Mouse (Mus musculus) bone marrow macrophage, adult 2 months (primary cell): ENCODE measurements around the gene Slc45a2. TPM values are rescaled to one million over a fixed set of nuclear protein-coding genes. Genes with fewer than 3 reads are reported as not detected.

Experiments used
- H3K27ac ChIP-seq: 2 replicates; pipeline ENCODE4 v1.5.1; 2012; ENCODE audit warnings: low read depth, low read length; ENCODE audit not compliant: insufficient read depth
- H3K4me1 ChIP-seq: 2 replicates; pipeline ENCODE4 v1.6.1; 2012; ENCODE audit warnings: low read length; ENCODE audit not compliant: control insufficient read depth, insufficient read depth
- H3K4me3 ChIP-seq: 2 replicates; pipeline ENCODE4 v1.5.1; 2012; ENCODE audit warnings: mild to moderate bottlenecking, low read length, moderate library complexity; ENCODE audit not compliant: insufficient read depth
- CTCF ChIP-seq: IDR thresholded peaks from 2 replicates; pipeline ENCODE4 v1.5.1; 2012; ENCODE audit warnings: low read depth, mild to moderate bottlenecking, low read length, moderate library complexity
- POLR2A ChIP-seq: IDR thresholded peaks from 2 replicates; pipeline ENCODE4 v1.6.1; 2012; ENCODE audit warnings: mild to moderate bottlenecking, low read depth, low read length, borderline replicate concordance
- polyA plus RNA-seq: library from polyadenylated mRNA; stranded (reverse); fragments of >200 nt; gene quantifications from 2 replicates; pipeline ENCODE4 v1.2.4, GENCODE M21; 2012; ENCODE audit not compliant: missing spikeins, insufficient read depth, insufficient read length

Slc45a2 gene
- polyA plus RNA-seq, 1 experiment, result not detected

GRCm38 (mm10) chr15:10991566-10991965, 9.0 kb upstream of the Slc45a2 start:
- H3K4me1 ChIP-seq, result no peaks in the 10 kb centered on the region
- H3K4me3 ChIP-seq, result no peak overlapping the region
- H3K27ac ChIP-seq, result no peak overlapping the region
- TF ChIP-seq CTCF (no peak), POLR2A (no peak)

GRCm38 (mm10) chr15:10999832-11000231, 689 bp upstream of the Slc45a2 start:
- TF ChIP-seq CTCF (no peak), POLR2A (no peak)
- no peak overlapping the region for H3K27ac ChIP-seq
- no peak overlapping the region for H3K4me3 ChIP-seq
- no peaks in the 10 kb centered on the region for H3K4me1 ChIP-seq

DNA sequence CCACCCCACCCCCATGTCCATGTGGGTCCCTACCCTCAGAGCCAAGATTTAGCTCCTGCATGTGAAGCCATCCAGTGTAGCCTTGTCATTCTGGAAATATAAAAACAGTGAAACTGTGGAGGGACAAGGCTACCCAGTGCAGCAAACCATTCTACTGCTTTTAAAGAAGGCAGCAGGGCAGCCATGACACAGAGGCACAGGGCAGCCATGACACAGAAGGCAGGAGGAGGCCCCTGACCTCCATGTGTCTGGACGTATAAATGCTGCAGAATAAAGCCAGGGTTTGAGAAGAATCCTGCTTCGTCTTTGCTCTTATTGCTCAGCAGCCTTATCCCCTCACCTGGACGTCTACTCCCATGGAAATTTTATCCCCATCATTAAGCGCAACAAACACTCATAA, 3.3 kb downstream of the Slc45a2 start:
- TF ChIP-seq CTCF, result no peak
- no peak for TF ChIP-seq POLR2A
- Histone ChIP-seq H3K4me1 (no peaks in the 10 kb centered on the region), H3K4me3 (no peak overlapping the region), H3K27ac (no peak overlapping the region)

DNA sequence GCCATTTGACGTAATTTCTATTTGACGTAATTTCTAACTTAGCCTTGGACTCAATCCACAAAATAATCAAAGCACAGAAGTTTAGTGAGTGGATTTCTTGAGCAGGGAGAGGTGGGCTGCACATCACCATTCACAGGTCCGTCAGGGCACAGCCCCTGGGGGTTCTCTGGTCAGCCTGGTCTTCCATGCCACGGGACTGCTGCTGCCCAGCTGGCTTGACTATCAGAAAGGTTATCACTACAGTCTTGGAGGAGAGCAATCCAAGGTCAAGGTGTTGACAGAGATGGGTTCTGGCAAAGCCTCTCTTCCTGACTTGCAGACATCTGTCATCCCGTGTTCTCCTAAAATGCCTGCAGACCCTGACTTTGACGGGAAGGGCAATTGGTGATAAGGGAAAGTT, 4.1 kb downstream of the Slc45a2 start:
- Histone ChIP-seq H3K4me3 (no peak overlapping the region), H3K27ac (no peak overlapping the region), H3K4me1 (no peaks in the 10 kb centered on the region)
- no peak for TF ChIP-seq POLR2A
- no peak for TF ChIP-seq CTCF

DNA sequence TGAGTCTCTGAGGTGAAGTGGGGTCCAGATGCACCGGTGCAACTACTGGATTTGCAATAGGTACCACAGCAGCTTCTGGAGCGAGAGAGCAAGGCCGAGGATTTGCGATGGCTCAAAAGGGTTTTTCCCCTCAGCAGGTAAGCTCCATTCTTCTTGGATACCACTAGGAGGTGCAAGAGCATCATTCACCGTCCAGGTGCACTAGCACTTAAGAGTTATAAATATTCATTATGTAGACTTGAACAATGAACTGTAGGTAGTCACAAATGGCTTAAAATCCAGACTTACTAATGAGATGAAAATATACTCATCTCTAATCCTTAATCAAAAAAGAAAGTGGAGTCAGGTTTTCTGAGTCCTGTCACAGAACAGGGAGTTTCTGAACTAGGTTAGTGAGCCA, 8.2 kb downstream of the Slc45a2 start:
- Histone ChIP-seq H3K4me1 (no peaks in the 10 kb centered on the region), H3K4me3 (no peak overlapping the region), H3K27ac (no peak overlapping the region)
- no peak for TF ChIP-seq POLR2A
- TF ChIP-seq CTCF, result no peak

DNA sequence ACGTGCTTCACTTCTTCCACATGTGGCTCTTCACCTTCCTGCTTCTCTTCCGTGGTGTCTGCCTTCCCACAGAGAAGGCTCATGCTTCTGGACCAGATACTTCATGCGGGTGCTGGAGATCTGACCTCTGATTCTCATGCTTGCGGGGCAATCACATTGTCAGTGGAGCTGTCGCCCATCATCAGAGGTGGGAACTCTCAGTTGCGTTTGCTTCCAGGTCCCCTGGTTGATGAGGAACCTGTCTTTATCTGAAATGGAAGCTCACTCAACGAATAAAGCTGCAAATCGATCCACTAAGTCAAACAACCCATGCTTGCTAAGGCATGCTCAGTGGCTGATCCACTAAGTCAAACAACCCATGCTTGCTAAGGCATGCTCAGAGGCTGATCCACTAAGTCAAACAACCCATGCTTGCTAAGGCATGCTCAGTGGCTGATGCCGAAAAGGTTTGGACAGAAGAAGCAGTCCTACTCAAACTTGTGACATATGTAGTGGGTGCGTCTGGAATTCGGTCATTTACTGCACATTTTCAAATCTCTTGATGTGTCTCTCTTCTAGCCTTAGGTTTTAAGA, 10.5 kb downstream of the Slc45a2 start:
- Histone ChIP-seq H3K4me1 (no peaks in the 10 kb centered on the region), H3K27ac (no peak overlapping the region), H3K4me3 (no peak overlapping the region)
- TF ChIP-seq POLR2A, result no peak
- no peak for TF ChIP-seq CTCF

DNA sequence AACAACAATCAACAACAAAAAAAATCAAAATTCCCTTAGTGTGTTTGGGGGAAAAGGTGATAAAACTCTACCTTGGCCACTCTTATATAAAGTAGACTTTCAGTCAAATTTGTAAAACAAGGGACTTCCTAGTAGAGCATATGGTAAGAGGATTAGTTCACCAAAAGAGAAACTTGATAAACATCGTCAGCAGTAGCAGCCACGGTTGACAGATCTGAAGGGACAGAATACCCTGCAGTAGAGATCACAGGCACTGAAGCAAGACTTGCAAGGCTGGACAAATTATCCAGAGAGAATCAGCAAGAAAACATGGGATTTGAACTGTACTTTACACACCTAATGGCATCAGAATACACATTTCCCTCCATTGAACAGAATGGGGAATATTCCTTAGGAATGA, 14.4 kb downstream of the Slc45a2 start:
- Histone ChIP-seq H3K27ac (no peak overlapping the region), H3K4me1 (no peaks in the 10 kb centered on the region), H3K4me3 (no peak overlapping the region)
- TF ChIP-seq CTCF (no peak), POLR2A (no peak)

GRCm38 (mm10) chr15:11026801-11027561, 26.5 kb downstream of the Slc45a2 start:
- TF ChIP-seq CTCF (no peak), POLR2A (no peak)
- no peak overlapping the region for H3K27ac ChIP-seq

DNA sequence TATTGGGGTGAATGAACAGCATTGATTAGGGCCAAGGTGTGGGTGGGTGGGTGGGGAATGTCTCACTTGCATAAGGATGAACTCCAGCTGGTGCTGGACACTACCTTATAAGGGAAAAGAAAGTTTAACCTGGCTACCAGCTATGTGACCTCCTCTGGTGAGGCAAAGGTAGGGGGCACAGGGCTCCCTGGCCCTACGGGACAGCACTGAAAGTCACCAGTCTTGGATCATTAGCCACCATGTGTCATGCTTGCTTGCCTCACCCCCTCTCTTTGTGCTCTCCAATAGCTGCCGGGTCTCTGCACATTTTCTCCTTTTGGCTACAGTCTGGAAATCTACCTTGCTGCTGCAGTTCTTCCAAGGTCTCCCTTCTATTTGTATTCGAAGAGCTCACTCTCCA, 29.7 kb downstream of the Slc45a2 start:
- no peak overlapping the region for H3K27ac ChIP-seq
- TF ChIP-seq CTCF (no peak), POLR2A (no peak)
- no peaks in the 10 kb centered on the region for H3K4me1 ChIP-seq
- H3K4me3 ChIP-seq, result no peak overlapping the region

More at GRCm38 (mm10) chr15:11026801-11027561, 26.5 kb downstream of the Slc45a2 start:
- H3K4me3 ChIP-seq, result no peak overlapping the region
- H3K4me1 ChIP-seq, result no peaks in the 10 kb centered on the region

DNA sequence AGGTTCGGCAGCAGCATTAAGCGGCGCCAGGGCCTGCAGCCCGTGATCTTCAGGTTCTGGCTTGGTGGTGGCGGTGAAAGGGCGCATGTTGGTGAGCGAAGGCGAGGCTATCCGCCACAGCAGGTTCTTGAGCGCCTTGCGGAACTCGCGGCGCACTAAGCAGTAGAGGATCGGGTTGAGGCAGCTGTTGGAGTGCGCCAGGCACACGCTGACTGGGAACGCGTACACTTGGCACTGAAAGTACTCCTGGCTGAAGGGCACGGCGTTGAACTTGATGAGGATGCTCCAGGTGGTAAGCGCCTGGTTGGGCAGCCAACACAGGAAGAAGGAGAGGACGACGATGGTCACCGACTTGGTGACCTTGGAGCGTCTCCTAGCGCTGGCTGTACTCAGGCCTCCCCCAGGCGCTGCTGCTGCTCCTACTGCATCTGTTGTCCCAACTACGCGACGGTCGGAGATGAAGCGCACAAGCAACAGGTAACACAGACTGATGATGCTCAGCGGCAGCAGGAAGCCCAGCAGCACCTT, 35.5 kb downstream of the Slc45a2 start:
- Histone ChIP-seq H3K4me3 (no peak overlapping the region), H3K27ac (no peak overlapping the region), H3K4me1 (no peaks in the 10 kb centered on the region)
- TF ChIP-seq POLR2A, result no peak
- no peak for TF ChIP-seq CTCF
